Mouse (Mus musculus): ENCODE results near the gene Cog6.

DNA sequence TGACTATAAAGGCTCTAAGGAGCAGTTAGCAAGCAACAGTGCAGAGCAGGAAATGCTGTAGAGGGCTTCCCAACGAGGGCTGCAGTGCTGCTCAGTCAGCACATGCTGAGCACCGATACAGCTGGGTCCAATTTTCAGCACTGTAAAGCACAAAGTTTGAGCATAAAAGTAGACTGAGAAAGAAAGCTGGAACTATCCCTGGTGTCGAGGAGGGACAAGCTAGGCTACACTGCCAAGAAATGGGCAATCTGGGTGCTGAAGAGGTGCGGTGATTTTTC lies 49.0 kb upstream of the Cog6 start:
- no peak for TF ChIP-seq CTCF (conservative IDR thresholded peaks at IDR 0.05; ENCODE audit: low read length)
- no peak for TF ChIP-seq POU5F1 (IDR thresholded peaks at IDR 0.05; ENCODE audit: borderline replicate concordance, low read length)
- TF ChIP-seq NANOG (IDR thresholded peaks at IDR 0.05; ENCODE audit: borderline replicate concordance, low read length), result no peak
